Mouse (Mus musculus): ENCODE results near the gene Lst1.

DNA sequence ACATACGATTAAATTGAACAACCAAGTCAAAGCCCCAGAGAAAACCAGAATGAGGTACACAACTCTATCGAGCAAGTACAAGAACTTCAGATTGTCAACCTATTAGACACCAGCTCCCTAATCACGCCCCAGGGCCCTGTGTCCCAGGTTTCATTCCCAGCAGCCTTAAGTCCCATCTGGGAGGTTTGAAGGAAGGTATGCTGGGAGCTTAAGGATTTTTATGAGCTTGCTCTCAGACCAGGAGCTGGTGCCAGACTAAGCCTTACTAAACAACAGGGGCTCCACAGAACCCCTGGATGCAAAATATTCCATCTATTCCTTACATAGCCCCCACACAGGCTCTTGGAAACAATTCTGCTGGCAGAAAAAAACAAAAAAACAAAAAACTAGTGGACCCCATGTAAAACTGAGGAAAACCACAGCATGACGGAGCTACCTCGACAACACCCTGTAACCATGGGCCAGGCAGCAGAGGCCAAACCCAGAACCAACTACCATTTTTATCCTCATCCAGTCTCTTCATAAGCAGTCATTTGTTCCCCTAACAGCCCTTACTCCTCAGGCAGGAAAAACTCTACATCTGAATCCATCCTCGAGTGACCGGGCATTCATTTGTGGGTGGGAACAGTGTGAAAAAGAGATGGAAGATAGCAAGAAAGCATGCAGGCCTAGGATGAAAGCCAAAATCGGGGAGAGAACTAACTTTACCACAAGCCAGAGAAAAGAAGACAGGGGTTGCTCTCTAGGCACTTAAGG, 24.7 kb downstream of the Lst1 start:
- TF ChIP-seq EP300 (optimal IDR thresholded peaks at IDR 0.05) (no peak), CTCF (IDR thresholded peaks at IDR 0.05; ENCODE audit: low read depth) (no peak)
